Mouse (Mus musculus) retina, embryonic 14.5 days (tissue): ENCODE data around the gene Ttn.

Source experiments
- DNase-seq: peaks from one replicate; pipeline ENCODE4 v3.0.0-alpha.2; 2015; ENCODE audit warnings: low spot score

Ttn gene

DNA sequence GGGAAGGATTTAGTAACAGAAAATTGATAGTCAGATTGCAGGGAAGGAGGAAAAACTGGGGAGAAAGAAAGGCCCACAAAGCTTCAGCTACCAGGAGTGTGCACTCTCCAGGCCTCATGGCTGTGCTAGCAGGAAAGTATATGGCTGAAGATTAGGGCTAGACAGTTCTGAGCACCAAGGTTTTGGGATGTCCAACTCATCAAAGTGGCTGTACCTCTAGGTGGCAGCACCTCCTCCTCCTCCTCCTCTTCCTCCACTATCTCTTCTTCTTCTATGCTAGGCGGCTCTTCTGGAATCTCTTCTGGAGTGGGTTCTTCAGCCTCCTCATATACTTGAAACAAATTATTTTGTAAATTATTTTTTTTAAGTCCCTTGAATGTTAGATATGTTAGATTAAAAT, 139.2 kb downstream of the Ttn start:
- peak; percentile 12 for DNase-seq

GRCm38 (mm10) chr2:76820472-76820871, 161.9 kb downstream of the Ttn start:
- no peak for DNase-seq

GRCm38 (mm10) chr2:76817796-76818195, 164.6 kb downstream of the Ttn start:
- peak; percentile 74 for DNase-seq

DNA sequence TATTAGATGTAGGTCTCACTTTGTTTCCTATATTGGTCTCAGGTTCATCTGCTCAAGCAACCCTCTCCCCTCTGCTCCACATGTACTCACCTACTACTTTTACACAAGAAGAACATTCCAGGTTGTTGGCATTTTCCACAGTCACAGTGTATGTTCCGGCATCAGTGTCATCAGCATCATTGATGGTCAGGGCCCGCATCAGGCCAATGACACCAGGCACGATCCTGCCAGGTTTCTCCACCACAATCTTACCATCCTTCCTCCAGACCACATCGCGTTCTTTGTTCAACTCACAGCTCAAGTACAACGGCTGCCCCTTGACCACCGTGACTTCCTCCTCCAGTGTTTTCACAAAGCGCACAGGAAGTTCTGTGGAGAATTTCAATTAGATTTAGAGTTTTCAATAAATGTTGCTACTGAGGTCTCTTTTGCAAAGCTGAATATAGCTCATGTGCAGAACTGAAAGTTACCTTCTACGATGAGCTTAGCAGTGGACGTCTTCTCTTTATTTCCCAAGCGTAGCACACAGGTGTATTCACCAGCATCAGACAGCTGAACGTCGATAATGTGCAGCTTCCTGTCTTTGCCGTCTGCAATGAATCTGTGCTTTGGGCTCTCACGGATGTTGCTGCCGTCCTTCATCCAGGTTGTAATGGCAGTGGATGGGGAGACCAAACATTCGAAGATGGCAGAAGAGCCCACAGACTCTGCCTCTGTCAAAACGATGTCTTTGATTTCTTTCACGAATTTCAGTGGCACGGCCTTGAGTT, 168.1 kb downstream of the Ttn start:
- DNase-seq: no peak

GRCm38 (mm10) chr2:76811160-76811559, 171.2 kb downstream of the Ttn start:
- no peak for DNase-seq

GRCm38 (mm10) chr2:76808334-76808733, 174.0 kb downstream of the Ttn start:
- DNase-seq: no peak

GRCm38 (mm10) chr2:76807284-76807683, 175.1 kb downstream of the Ttn start:
- no peak for DNase-seq

DNA sequence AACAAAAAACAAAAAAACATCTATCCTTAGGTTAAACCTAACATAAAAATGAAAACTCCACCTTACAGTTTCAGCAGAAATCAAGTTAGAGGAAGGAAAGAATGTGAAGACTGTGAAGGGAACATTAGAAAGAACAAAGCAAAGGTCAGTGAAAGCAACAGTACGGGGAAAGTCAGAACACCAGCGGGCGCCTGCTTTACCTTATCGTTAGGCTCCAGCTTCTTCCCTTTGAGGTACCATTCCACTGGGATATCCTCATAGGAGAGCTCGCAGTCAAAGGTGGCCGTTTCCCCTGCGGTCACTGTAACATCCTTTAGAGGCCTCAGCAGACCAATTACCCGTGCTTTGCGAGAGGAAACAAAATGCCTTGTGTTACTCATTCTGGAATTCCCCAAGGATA, 175.5 kb downstream of the Ttn start:
- DNase-seq: no peak

GRCm38 (mm10) chr2:76806376-76806775, 176.0 kb downstream of the Ttn start:
- DNase-seq: no peak

DNA sequence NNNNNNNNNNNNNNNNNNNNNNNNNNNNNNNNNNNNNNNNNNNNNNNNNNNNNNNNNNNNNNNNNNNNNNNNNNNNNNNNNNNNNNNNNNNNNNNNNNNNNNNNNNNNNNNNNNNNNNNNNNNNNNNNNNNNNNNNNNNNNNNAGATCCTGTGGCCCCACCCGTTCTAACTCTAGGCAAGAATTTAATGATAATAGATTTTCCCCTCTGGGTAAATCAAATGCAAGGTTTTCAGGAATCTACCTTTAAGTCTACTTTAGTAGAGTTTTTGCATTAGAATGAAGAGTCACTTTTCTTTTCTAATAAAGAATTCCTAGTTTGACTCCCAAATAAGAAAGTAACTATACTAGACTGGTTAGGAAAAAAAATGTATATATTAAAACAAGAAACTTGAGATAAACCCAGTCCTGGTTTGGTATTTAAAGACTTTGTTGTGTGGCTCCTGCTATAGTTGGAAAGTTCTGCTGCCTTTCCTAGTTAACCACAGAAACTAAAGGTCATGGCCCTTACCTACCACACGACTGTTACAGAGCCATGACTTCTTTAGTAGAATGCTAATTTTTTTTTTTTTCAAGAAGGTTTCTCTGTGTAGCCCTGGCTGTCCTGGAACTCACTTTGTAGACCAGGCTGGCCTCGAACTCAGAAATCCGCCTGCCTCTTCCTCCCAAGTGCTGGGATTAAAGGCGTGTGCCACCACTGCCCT, 177.0 kb downstream of the Ttn start:
- no peak for DNase-seq

- no peak for DNase-seq
Observed at GRCm38 (mm10) chr2:76784171-76784570, 198.2 kb downstream of the Ttn start.

DNA sequence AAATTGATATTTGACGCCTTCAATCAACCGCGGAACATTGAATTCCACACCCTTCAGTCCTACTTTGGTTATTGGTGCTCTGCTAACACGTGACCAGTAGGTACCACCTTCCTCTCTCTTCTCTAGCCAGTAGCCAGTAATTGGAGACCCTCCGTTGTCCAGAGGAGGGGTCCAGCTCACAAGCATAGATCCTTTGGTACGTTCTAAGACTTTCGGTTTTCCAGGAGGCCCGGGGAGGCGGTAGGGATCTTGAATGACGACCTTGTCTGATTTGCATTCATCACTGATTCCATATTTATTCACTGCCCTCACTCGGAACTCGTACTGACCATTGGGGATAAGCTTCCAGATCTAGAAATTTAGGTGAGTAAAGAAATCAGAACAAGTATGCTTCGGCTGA, 201.6 kb downstream of the Ttn start:
- no peak for DNase-seq

GRCm38 (mm10) chr2:76769831-76770230, 212.5 kb downstream of the Ttn start:
- DNase-seq: no peak

DNA sequence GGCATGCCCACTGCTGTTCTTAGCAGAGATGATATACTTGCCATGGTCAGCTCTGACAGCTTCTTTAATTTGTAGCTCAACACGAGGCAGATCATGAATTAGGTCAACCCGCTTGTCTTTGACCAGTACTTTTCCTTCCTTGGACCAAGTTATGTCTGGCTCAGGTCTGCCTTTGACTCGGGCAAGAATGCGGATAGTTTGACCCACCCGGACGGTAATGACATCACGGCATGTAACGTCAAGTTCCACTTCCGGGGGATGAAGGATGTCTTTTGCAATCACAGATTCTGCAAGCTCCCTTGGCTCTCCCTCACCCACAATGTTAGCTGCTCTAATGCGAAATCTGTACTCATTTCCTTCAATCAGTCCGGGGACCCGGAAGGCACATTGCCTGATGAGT, 215.1 kb downstream of the Ttn start:
- no peak for DNase-seq

DNA sequence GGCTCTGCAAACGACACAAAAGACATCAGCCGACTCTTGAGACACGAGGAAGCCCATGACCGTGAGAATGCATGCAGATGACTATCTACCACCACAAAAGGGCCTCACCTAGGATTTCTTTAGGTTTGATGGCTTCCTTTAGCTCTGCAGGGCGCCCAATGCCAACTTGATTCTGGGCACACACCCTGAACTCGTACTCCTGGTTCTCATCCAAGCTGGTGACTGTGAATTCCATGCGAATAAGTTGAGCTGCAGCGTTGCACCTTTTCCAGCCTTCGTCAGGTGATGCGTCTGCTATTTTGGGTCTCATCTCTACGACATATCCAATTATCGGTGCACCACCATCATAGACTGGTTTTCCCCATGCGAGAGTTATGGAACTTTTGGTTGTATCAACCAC, 217.8 kb downstream of the Ttn start:
- no peak for DNase-seq

DNA sequence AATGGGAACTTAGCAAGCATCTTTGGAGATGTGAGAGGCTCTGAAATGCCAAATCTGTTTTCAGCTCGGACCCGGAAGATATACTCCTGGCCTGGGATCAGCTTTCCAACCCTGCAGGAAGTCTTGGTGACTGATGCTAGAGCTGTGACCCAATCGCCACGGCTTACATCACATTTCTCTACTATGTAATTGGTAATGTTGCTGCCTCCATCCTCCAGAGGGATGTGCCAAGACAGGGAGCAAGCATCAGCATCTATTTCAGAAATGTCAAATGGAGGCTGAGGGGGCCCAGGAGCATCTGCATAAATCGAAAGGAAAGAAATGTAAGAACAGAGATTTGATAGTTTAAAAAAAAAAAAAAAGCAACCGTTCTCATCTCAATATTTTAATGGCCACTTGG, 220.2 kb downstream of the Ttn start:
- no peak for DNase-seq

- DNase-seq: no peak
Observed at GRCm38 (mm10) chr2:76756461-76756860, 225.9 kb downstream of the Ttn start.

DNA sequence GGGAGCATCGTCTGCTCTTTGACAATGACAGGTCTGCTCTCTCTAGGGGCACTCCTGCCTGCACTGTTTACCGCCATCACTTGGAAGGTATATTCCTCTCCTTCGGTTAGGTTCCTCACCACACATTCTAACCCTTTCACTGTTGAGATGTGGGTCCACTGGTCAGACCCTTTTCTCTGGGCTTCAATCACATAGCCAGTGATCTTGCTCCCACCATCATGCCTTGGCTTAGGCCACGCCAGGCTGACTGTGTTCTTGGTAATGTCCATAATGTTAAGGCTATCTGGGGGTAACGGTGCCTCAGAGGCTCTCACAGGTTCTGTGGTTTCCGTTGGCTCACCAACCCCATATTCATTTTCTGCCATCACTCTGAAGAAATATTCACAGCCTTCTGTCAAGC, 230.4 kb downstream of the Ttn start:
- no peak for DNase-seq

DNA sequence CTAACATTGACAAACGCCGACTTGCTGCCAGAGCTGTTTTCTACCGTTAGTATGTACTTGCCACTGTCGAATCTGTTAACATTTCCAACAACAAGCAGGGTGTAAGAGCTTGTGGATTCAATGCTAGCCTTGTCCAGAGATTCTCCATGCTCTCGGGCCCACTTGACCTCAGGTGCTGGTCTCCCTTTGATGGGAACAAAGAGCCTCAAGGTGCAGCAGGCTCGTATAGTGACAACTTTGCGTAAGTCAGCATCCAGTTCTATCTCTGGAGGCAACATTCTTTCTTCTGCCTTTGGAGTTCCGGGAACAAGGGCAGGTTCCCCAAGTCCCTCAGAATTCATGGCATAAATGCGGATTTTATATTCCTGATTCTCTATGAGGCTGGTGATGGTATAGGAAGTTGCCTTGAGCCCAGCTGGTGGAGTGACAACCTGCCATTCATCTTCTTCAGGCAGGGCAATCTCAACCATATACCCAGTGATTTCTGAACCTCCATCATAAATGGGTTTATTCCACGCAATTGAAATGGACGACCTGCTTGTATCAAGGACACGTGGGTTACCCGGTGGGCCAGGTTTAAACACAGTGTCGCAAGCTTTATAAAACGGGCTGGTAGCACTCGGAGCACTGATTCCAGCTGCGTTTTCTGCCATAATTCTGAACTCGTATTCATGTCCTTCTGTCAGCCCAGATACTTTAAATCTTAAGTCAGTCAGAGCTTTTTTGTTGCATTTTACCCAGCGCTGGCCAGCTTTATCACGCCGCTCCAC, 232.8 kb downstream of the Ttn start:
- DNase-seq: no peak

GRCm38 (mm10) chr2:76748696-76749095, 233.7 kb downstream of the Ttn start:
- no peak for DNase-seq

- no peak for DNase-seq
Observed at GRCm38 (mm10) chr2:76719650-76720049, 262.7 kb downstream of the Ttn start.

DNA sequence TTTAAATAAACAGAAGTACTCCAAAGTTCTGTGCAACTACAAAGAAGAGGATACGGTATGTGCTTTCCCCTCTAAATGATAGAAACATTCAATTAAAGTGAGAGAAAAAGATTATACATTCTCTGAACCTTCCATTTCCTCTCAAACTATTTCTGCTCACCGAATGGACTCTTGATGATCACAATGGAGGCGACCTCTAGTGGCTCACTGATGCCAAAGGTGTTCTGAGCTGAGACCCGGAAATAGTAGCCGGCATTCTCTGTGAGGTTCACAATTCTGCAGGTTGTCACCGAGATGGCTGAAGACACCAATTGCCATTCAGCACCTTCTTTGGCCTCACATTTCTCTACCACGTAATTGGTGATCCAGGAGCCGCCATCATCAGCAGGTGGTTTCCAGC, 267.4 kb downstream of the Ttn start:
- DNase-seq: no peak

DNA sequence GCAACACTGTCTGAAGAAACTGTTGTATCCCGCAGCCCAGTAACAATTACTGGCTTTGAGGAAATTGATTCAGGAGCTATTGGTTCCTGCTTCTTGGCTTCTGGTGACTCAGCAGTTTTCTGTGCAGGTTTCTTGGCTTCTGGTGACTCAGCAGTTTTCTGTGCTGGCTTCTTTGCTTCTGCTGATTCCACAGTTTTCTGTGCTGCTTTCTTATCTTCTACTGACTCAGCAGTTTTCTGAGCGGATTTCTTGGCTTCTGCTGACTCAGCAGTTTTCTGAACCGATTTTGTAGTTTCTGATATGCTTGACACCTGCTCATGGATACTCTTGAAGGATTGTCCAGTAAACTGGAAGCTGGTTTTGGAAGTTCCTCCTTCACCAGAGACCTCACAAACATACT, 273.8 kb downstream of the Ttn start:
- DNase-seq: peak; percentile 3
